Mouse (Mus musculus) c-Kit-positive CD71-negative TER-119-negative erythroid progenitor cells, embryonic 14.5 days (primary cell): ENCODE results near the gene Mapt.
A peak's percentile ranks its signal among the peaks of the same experiment; 100 is the strongest.

Experiments
- DNase-seq: peaks from one replicate; pipeline ENCODE4 v3.0.0-alpha.2; 2013; ENCODE audit warnings: low read depth

Gene Mapt

DNA sequence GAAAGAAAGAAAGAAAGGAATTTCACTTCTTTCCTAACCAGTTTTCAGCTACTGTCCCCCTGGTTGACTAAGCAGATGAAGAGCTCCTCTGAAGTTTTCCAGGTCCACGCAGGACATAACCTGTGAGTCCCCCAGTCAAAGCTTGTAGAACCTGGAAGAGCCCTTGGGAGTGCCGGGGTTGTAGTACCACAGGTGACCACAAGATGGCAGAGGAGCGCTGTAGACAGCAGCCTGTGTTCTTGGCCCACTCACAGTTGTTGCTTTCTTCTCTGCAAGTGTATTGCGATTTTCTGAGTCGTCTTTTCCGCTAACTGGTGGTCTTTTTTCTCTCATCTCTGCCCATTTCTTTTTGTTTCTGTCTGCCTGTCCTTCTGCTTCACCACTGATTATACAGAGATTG is 84.5 kb downstream of the Mapt start:
- DNase-seq: peak; percentile 86

DNA sequence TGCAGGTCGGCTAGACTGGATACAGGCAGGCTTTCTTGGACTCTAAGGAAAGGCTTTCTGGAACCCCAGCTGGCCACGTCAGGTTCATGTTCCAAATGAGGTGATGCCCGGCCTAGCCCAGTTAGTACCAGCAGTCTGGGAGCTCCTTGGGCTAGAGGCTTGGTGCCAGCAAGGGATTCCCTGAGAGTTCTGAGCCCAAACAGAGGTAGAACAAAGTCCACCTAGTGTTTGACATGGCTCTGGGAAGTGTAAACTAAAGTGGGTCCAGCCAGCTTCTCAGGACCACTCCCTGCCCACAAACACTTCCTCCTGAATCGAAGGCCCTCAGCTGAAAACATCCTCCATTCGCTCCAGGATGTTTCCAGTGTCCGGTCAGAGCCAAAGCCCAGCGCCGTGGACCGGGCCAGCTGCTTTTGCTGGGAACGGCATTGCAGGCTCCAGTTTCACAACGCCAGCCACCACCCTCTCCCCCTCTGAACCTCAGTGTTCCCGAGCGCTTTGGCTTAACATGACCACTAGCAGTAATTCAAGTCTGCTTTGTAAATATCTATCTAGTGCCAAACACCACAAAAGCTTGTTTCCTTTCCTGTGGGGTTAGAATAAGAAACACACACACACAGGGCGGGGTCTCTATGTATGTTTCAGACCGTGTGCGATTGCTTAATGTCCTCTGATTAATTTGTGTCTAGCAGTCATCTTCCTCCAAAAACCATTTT is 85.7 kb downstream of the Mapt start:
- no peak for DNase-seq

DNA sequence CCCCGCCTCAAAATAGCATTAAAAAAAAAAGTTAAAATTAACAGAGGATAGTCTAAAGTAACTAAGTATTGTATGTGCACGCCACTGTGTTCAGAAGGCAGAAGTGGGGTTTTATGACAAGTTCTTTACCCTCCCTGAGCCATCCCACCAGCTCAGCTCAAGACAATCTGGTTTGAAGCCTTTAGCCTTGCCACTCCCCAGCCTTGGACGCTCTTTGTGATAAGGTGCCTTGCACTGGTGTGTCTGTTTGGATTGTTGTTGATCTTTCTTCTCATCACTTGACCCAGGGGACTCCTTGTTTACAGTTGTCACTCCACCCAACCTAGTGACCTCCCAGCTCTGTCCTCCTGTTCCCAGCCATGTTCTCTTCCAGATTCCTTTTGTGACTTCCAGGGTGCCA is 86.4 kb downstream of the Mapt start:
- no peak for DNase-seq

DNA sequence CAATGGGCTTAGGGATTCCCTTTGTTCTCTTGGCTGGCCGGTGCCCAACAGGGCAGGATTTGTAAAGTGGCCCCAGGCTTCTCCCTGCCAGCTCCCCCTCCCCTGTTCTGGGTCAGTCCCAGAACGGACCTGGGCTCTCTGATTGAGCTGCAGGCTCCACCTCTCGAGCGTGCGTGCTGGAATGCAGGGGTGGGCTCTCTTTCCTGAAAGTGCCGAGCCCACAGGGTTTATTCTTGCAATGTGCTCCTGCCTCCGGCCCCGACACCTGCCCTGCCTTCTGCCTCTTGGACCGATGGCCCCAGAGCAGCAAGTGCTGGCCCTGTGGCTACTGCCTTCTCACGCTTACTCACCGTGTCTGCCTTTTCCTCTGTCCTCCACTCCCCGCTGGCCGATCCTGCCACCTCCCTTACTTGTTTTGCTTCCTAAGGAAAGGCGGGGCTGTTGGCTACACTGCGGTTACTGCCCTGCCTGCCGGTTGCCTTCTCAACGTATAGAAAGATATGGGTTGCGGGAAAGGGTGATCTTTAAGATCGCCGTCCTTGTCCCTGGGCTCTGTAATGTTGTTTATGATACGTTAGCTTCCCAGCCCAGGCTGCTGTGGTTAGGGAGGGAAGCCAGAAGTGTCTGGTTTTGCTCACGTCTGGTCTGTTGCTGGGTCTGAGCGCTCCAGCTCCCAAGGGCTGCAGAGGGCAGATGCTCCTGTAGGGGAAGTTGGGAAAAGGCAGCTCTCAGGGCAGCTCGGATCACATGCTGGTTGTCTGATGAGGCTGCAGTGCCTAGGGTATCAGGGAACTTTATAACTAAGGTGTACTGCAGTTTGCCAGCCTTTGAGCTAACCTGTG is 88.0 kb downstream of the Mapt start:
- no peak for DNase-seq

- DNase-seq: no peak
Observed at GRCm38 (mm10) chr11:104320511-104320910, 89.3 kb downstream of the Mapt start.

DNA sequence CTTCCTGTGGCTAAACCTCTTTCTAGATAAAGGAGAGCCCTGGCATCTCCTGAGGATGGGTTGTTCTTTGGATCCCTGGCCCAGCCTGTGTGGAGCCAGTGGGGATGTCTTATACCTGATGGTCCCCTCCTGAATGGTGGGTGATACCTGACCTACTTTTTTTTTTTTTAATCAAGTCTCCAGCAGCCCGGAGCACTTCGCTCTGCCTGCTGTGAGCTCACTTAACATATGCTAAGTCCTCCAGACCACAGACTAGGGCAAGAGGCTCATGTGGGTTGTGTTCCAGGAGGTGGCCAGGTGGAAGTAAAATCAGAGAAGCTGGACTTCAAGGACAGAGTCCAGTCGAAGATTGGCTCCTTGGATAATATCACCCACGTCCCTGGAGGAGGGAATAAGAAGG is 91.0 kb downstream of the Mapt start:
- no peak for DNase-seq

GRCm38 (mm10) chr11:104327462-104327861 is 96.3 kb downstream of the Mapt start:
- no peak for DNase-seq

DNA sequence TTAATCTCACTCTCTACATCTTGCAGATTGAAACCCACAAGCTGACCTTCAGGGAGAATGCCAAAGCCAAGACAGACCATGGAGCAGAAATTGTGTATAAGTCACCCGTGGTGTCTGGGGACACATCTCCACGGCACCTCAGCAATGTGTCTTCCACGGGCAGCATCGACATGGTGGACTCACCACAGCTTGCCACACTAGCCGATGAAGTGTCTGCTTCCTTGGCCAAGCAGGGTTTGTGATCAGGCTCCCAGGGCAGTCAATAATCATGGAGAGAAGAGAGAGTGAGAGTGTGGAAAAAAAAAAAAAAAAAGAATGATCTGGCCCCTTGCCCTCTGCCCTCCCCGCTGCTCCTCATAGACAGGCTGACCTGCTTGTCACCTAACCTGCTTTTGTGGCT is 96.8 kb downstream of the Mapt start:
- DNase-seq: no peak

DNA sequence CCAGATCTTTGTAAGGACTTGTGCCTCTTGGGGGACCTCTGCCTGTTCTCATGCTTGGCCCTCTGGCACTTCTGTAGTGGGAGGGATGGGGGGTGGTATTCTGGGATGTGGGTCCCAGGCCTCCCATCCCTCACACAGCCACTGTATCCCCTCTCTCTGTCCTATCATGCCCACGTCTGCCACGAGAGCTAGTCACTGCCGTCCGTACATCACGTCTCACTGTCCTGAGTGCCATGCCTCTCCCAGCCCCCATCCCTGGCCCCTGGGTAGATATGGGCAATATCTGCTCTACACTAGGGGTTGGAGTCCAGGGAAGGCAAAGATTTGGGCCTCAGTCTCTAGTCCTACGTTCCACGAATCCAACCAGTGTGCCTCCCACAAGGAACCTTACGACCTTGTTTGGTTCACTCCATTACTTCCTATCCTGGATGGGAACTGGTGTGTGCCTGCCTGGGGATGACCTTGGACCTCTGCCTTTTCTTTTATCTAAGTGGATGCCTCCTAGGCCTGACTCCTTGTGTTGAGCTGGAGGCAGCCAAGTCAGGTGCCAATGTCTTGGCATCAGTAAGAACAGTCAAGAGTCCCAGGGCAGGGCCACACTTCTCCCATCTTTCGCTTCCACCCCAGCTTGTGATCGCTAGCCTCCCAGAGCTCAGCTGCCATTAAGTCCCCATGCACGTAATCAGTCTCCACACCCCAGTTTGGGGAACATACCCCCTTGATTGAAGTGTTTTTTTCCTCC is 98.2 kb downstream of the Mapt start:
- no peak for DNase-seq

- DNase-seq: no peak
Observed at GRCm38 (mm10) chr11:104330151-104330550, 99.0 kb downstream of the Mapt start.

DNA sequence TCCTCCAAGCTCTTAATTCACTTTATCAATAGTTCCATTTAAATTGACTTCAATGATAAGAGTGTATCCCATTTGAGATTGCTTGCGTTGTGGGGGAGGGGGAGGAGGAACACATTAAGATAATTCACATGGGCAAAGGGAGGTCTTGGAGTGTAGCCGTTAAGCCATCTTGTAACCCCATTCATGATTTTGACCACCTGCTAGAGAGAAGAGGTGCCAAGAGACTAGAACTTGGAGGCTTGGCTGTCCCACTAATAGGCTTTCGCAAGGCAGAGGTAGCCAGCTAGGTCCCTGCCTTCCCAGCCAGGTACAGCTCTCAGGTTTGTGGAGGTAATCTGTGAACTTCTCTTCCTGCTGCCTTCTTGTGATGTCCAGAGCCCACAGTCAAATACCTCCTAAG is 100.0 kb downstream of the Mapt start:
- DNase-seq: no peak

GRCm38 (mm10) chr11:104332105-104332504 is 100.9 kb downstream of the Mapt start:
- no peak for DNase-seq

- DNase-seq: no peak
Observed at GRCm38 (mm10) chr11:104334115-104334514, 102.9 kb downstream of the Mapt start.

DNA sequence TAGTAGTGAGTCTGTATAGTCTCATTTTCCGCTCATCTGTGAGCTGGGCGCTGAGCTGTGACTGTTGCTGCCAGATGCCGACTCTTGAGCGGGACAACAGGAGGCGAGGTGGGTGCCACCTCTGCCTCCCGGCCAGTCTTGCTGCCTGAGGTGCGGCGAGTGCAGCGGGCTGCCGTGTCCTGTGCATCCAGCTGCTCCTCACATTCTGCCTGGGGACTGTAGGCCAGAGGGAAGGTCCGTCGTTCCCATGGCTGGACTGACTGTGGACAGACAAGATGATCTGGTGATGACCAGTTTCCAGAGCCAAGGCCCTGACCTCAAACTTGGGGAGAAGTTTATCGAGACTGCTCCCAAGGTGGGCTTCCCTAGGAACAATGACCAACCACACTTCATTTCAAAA is 103.8 kb downstream of the Mapt start:
- no peak for DNase-seq

- DNase-seq: no peak
Observed at GRCm38 (mm10) chr11:104346931-104347330, 115.7 kb downstream of the Mapt start.

DNA sequence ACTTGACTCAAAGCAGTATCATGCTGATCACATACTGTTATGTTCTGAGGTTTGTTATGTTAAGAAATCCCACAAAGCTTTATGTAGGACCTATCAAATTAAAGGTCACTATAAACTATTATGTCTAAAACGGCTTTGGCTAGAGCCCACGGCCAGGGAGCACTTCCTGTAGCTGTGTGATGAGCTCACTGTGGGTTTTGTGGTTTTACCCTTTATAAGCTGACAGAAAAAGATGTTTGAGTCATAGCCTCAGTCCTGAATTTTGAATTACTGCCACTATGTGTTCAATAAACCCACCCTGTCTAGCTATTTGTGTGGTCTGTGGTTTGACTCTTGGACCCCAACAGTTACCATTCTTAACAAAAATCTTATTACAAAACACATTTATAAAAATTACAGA is 130.6 kb downstream of the Mapt start:
- DNase-seq: peak; percentile 67

- no peak for DNase-seq
Observed at GRCm38 (mm10) chr11:104362704-104363103, 131.5 kb downstream of the Mapt start.

- DNase-seq: no peak
Observed at GRCm38 (mm10) chr11:104363823-104364600, 132.8 kb downstream of the Mapt start.

GRCm38 (mm10) chr11:104367486-104368190 is 136.4 kb downstream of the Mapt start:
- no peak for DNase-seq

DNA sequence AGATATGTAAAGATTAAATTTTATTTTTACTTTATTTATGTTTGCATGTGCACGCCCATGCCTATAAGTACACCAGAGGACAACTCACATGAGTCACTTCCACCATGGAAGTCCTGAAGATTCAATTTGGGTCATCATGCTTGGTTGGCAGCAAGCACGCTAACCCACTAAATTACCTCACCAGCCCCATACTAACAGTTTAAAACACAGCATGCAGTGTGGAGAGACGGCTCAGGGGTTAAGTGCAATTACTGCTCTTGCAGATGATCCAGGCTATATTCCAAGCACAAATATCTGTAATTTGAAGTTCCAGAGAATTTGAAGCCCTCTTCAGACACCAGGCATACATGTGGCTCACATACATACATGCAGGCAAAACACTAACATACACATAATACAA is 145.1 kb downstream of the Mapt start:
- DNase-seq: no peak

DNA sequence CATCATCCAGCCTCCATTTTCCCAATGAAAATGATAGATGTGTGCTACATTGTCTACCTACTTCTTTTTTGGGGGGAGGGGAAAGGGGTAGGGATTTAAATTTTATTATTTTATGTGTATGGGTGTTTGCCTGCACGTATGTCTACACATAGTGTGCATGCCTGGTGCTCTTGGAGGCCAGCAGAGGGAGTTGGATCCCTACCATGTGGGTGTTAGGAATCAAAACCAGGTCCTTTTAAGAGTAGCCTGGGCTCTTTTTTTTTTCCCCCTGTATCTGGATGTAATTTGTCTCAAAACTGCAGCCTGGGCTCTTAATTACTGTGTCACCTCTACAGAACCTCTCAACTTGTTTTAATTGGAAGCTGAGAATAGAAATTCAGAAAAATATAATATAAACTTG is 148.4 kb downstream of the Mapt start:
- DNase-seq: no peak
